Mouse (Mus musculus) kidney, embryonic 14.5 days (tissue): Measurements from ENCODE around the gene Strn4. TPM values are rescaled to one million over a fixed set of nuclear protein-coding genes. Genes with fewer than 3 reads are reported as not detected.

ENCODE experiments used
- ATAC-seq: fragments of 200-750 bp; cut with Nextera tagmentation; 2 replicates; pipeline ENCODE4 v1.8.0; 2017; ENCODE audit warnings: moderate number of reproducible peaks, mild to moderate bottlenecking, moderate TSS enrichment, moderate library complexity; ENCODE audit not compliant: low FRiP score, low TSS enrichment
- H3K27ac ChIP-seq: fragments of 300-500 bp; sonication (generic); 2 replicates; pipeline ENCODE4 v1.5.1; 2014; ENCODE audit warnings: low read depth, mild to moderate bottlenecking, low read length, moderate library complexity, mixed read lengths
- H3K27me3 ChIP-seq: fragments of 300-500 bp; sonication (generic); 2 replicates; pipeline ENCODE4 v1.6.1; 2014; ENCODE audit warnings: mild to moderate bottlenecking, low read length; ENCODE audit not compliant: control insufficient read depth, insufficient read depth
- H3K36me3 ChIP-seq: fragments of 300-500 bp; sonication (generic); 2 replicates; pipeline ENCODE4 v1.6.1; 2014; ENCODE audit warnings: low read length, mixed read lengths; ENCODE audit not compliant: control insufficient read depth, insufficient read depth
- H3K4me1 ChIP-seq: fragments of 300-500 bp; sonication (generic); 2 replicates; pipeline ENCODE4 v1.6.1; 2014; ENCODE audit warnings: low read length, mixed read lengths; ENCODE audit not compliant: control insufficient read depth, insufficient read depth
- H3K4me2 ChIP-seq: fragments of 300-500 bp; sonication (generic); replicated peaks from 2 replicates; pipeline ENCODE4 v1.6.1; 2014; ENCODE audit warnings: low read depth, mild to moderate bottlenecking, low read length
- H3K4me3 ChIP-seq: fragments of 300-500 bp; sonication (generic); 2 replicates; pipeline ENCODE4 v1.5.1; 2014; ENCODE audit warnings: mild to moderate bottlenecking, low read length
- H3K9ac ChIP-seq: fragments of 300-500 bp; sonication (generic); 2 replicates; pipeline ENCODE4 v1.6.1; 2014; ENCODE audit warnings: low read depth, mild to moderate bottlenecking, low read length, moderate library complexity
- H3K9me3 ChIP-seq: fragments of 300-500 bp; sonication (generic); 2 replicates; pipeline ENCODE4 v1.6.1; 2016; ENCODE audit warnings: low read length; ENCODE audit not compliant: control insufficient read depth
- WGBS: fragments of 180-500 bp; shearing (Covaris S2); extraction: QIAGEN DNeasy Blood & Tissue Kit; methylation state at CpG from one replicate; pipeline ENCODE4 v1.1.7; 2014; 5-methylcytosine and 5-hydroxymethylcytosine counted together
- polyA plus RNA-seq: library from polyadenylated mRNA; unstranded; fragments of >200 nt; fragmentation: Nextera tagmentation; extraction: Ambion mirVana; gene quantifications from 2 replicates; pipeline ENCODE4 v1.2.1, GENCODE M21; 2014

The Strn4 gene
- polyA plus RNA-seq, 1 experiment from 2014 or later = 111 TPM

DNA sequence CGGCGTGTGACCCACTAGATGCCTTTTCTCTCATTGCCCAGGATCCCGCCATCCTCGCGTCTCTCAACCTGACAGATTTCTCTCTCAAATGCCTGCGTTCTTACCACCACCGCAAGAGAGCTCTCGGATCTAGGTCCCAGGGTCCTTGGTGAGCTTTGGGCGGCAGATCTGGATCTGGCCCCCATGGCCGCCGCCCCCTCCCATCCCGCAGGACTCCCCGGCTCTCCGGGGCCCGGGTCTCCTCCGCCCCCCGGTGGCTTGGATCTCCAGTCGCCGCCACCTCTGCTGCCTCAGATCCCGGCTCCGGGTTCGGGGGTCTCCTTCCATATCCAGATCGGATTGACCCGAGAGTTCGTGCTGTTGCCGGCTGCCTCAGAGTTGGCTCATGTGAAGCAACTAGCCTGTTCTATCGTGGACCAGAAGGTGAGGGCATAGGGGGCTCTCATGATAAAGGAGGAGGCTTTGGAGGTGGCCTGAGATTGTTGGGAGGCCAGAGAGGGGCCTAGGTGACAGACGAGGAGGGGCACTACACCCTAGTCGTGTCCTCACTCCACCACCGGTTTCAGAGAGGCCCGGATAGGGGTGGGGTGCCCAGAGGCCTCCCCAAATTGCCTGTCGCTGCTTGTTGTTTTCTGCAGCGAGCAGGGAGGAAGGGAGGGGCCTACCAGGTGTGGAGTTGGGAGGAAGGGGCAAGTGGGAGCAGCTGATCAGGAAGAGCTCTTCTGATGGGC is 27.9 kb downstream of the Strn4 start:
- Histone ChIP-seq H3K9ac (peak overlapping the region; percentile 73), H3K4me1 (peaks cover 12% of the 10 kb centered on the region), H3K9me3 (no peaks in the 10 kb centered on the region), H3K27me3 (no peaks in the 10 kb centered on the region), H3K27ac (peak overlapping the region; percentile 73; the same call in 1 of the 2 replicates), H3K36me3 (peaks cover 29% of the 10 kb centered on the region), H3K4me2 (peak overlapping the region; percentile 84), H3K4me3 (peak overlapping the region; percentile 59)
- 0 out of 2 replicates have a peak, but pooled peaks have one; percentile 3 for ATAC-seq
- 1% methylated on average over 33 of the region's 33 CpGs for WGBS

DNA sequence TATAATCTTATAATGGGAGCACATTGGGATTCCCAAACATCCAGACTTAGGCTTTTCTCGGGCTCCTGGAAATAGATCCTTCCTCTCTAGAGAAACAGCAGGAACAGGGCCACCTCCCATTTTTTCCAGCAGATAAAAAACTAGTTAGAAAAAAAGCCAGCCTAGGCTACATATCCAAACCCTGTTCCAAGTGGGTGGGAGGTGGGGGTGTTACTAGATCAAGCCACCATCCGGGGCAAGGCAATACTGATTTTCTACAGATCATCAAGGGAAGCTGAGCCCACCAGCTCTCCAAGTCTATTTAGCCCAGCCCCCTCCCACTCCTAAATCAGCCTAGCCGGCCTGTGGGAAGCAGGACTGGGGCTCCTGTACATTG is 29.0 kb downstream of the Strn4 start:
- Histone ChIP-seq H3K27me3 (no peaks in the 10 kb centered on the region), H3K4me1 (peaks cover 12% of the 10 kb centered on the region), H3K36me3 (peaks cover 26% of the 10 kb centered on the region), H3K27ac (peak overlapping the region; percentile 80; the same call in 1 of the 2 replicates), H3K4me3 (peak overlapping the region; percentile 59), H3K9ac (peak overlapping the region; percentile 34; the same call in 1 of the 2 replicates), H3K9me3 (no peaks in the 10 kb centered on the region), H3K4me2 (peak overlapping the region; percentile 84)
- no peak for ATAC-seq
- 40% methylated on average over 3 of the region's 3 CpGs for WGBS

DNA sequence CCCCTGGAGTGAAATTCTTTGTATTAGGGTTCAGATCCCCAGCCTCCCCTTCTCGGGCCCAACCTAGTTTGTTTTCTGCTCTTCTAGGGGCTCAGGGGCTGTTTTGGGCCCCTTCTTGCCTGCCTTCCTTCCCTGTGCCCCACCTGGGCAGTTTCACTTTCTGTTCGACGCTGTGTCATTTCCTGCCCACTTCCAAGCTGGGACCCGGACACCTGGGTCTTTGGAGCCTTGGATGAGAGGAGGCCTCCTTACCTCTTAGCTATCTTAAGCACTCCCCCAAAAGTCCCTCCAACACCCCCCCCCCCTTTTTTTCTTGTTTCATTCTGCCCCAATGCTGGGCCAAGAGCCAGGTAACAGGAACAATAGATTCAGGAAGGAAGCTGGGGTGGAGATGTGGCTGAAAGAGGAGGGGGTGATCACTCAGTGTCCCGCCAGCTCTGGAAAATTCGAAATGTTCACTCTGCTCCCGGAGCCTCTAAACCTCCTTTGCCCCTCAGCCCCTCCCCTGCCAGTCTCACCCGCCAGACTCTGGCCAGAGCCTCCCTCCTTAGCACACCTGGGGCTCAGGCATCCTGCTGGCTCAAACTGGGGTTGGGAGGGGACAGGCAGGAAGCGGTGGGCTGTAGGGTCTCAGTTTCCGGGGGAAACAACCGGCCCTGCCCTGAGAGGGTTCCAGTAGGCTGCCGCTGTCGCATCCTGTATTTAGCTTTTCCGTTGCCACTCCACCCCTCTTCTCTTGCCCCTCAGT is 29.6 kb downstream of the Strn4 start:
- Histone ChIP-seq H3K9me3 (no peaks in the 10 kb centered on the region), H3K4me2 (peak overlapping the region; percentile 84), H3K27ac (peak overlapping the region; percentile 80), H3K36me3 (peaks cover 26% of the 10 kb centered on the region), H3K27me3 (no peaks in the 10 kb centered on the region), H3K9ac (peak overlapping the region; percentile 50), H3K4me3 (peak overlapping the region; percentile 59), H3K4me1 (peaks cover 12% of the 10 kb centered on the region)
- 27% methylated on average over 14 of the region's 14 CpGs for WGBS
- peak; percentile 25; the same call in 1 of the 2 replicates for ATAC-seq

DNA sequence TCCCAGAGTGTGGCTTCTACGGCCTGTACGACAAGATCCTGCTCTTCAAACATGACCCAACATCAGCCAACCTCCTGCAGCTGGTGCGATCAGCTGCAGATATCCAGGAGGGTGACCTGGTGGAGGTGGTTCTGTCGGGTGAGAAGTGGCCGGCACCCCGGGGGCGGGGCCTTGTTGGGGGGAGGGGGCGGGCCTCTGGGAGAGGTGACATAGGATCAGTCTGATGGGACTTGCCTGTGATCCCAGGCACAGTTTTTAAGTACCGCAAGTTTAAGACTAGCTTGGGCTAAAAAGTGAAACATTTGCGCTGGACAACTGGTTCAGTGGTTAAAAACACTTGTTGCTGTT is 30.1 kb downstream of the Strn4 start:
- WGBS = 28% methylated on average over 10 of the region's 10 CpGs
- ATAC-seq = no peak
- H3K9ac ChIP-seq = peak overlapping the region; percentile 50
- peaks cover 12% of the 10 kb centered on the region for H3K4me1 ChIP-seq
- peaks cover 26% of the 10 kb centered on the region for H3K36me3 ChIP-seq
- H3K4me2 ChIP-seq = peak overlapping the region; percentile 84
- no peaks in the 10 kb centered on the region for H3K27me3 ChIP-seq
- H3K4me3 ChIP-seq = peak overlapping the region; percentile 59
- H3K27ac ChIP-seq = peak overlapping the region; percentile 80
- H3K9me3 ChIP-seq = no peaks in the 10 kb centered on the region

DNA sequence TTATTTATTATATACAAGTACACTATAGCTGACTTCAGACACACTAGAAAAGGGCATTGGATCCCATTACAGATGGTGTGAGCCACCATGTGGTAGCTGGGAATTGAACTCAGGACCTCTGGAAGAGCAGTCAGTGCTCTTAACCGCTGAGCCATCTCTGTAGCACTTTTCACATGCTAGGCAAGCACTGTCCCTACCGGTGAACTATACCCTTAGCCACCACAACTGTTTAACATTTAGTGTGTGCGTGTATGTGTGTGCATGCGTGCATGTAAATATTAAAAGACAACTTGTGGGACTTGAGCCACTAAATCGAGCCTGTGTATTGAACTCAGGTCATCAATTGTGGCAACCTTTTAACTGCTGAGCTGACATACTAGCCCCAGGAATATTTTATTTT is 31.1 kb downstream of the Strn4 start:
- WGBS = 93% methylated on average over 5 of the region's 5 CpGs
- H3K9me3 ChIP-seq = no peaks in the 10 kb centered on the region
- H3K27ac ChIP-seq = no peak overlapping the region
- H3K4me2 ChIP-seq = no peak overlapping the region
- no peak overlapping the region for H3K9ac ChIP-seq
- peaks cover 32% of the 10 kb centered on the region for H3K36me3 ChIP-seq
- H3K4me1 ChIP-seq = peaks cover 12% of the 10 kb centered on the region
- no peaks in the 10 kb centered on the region for H3K27me3 ChIP-seq
- H3K4me3 ChIP-seq = no peak overlapping the region
- ATAC-seq = no peak

DNA sequence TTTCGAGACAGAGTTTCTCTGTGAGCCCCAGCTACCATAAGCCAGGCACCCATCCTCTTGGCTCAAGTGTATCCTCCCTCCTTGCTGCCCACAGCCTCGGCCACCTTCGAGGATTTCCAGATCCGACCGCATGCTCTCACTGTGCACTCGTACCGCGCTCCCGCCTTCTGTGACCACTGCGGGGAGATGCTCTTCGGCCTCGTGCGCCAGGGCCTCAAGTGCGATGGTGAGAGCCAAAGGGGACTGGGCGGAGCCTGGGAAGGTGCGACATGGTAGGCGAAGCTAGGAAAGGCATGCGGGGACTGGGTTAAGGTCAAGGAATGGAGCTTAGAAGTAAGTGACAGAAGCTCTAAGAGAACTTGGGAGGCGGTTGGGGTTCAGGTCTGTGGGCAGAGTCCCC is 31.8 kb downstream of the Strn4 start:
- Histone ChIP-seq H3K4me1 (peaks cover 12% of the 10 kb centered on the region), H3K4me3 (no peak overlapping the region), H3K27ac (no peak overlapping the region), H3K4me2 (no peak overlapping the region), H3K27me3 (no peaks in the 10 kb centered on the region), H3K36me3 (peaks cover 37% of the 10 kb centered on the region), H3K9ac (no peak overlapping the region), H3K9me3 (no peaks in the 10 kb centered on the region)
- WGBS = 87% methylated on average over 19 of the region's 19 CpGs
- no peak for ATAC-seq

GRCm38 (mm10) chr7:16848579-16848978 is 32.9 kb downstream of the Strn4 start:
- Histone ChIP-seq H3K9me3 (no peaks in the 10 kb centered on the region), H3K27ac (no peak overlapping the region), H3K4me1 (peaks cover 12% of the 10 kb centered on the region), H3K27me3 (no peaks in the 10 kb centered on the region), H3K36me3 (peaks cover 43% of the 10 kb centered on the region), H3K4me2 (no peak overlapping the region), H3K4me3 (no peak overlapping the region), H3K9ac (no peak overlapping the region)
- WGBS = 36% methylated on average over 16 of the region's 17 CpGs
- no peak for ATAC-seq

DNA sequence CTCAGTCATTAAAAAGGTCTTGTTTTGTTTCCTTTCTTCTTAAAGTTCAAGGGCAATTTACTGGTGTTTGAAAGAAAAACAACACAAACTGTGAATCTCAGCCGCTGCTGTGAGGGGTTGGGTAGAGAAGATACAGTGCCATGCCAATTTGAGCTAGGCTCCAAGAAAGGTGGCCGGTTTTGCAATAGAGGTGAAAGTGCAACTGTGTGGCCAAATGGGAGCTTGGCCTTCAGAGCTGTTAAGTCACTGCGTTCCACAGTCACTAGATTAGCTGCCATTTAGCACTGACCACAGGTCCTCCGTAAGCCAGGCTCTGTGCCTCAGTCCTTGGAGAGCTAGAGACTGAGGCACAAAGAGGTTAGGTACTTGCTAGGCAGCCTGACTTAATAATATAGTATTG is 35.9 kb downstream of the Strn4 start:
- Histone ChIP-seq H3K4me3 (no peak overlapping the region), H3K36me3 (peaks cover 70% of the 10 kb centered on the region), H3K9ac (no peak overlapping the region), H3K27ac (no peak overlapping the region), H3K9me3 (no peaks in the 10 kb centered on the region), H3K4me2 (no peak overlapping the region), H3K27me3 (no peaks in the 10 kb centered on the region), H3K4me1 (no peaks in the 10 kb centered on the region)
- WGBS = 56% methylated on average over 4 of the region's 4 CpGs
- ATAC-seq = no peak

- Histone ChIP-seq H3K36me3 (peaks cover 77% of the 10 kb centered on the region), H3K27ac (no peak overlapping the region), H3K4me2 (no peak overlapping the region), H3K4me3 (no peak overlapping the region), H3K4me1 (no peaks in the 10 kb centered on the region), H3K9me3 (no peaks in the 10 kb centered on the region), H3K9ac (no peak overlapping the region), H3K27me3 (no peaks in the 10 kb centered on the region)
- 81% methylated on average over 14 of the region's 14 CpGs for WGBS
- ATAC-seq = 0 out of 2 replicates have a peak, but pooled peaks have one; percentile 54
Observed at GRCm38 (mm10) chr7:16853302-16853831, 37.7 kb downstream of the Strn4 start.
